13 mouse cellular contexts compared by ENCODE assay signal in the genomic region with DNA sequence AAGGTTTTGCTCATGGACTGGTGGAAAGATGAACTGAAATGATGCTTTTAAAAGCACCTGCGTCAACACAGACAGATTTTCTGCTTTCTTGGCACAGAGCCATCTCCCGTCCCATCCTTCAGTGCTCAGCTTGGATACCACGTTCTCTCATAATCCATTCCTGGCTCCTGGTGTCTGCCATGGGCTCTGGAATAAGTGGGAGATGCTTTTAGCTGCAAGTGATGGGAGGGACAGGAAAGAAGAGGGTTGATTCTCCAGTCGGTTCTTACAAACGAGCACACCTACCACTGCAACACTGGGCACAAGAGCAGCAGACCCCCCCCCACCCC. TPM values are rescaled to one million over a fixed set of nuclear protein-coding genes. Genes with fewer than 3 reads are reported as not detected.
A peak's percentile ranks its signal among the peaks of the same experiment; 100 is the strongest.
DNase-seq lines count a peak whose midpoint lies in the region; ATAC-seq lines count a peak whose summit lies in the region.
"Had no signal": no experiment of that assay in that cellular context is flagged by ENCODE, and none has a peak within 500 bp of the region (broad histone marks: within the 10 kb centered on the region; RNA-seq: fewer than 3 reads in every experiment).

No protein-coding gene starts in this region.

- WGBS in midbrain, embryonic 11.5 days, result 78% methylated on average over 5 of the region's 5 CpGs
- WGBS in midbrain, embryonic 13.5 days, result 60% methylated on average over 5 of the region's 5 CpGs
- WGBS in forebrain, embryonic 15.5 days, result 34% methylated on average over 5 of the region's 5 CpGs

- H3K27ac ChIP-seq in midbrain, embryonic 11.5 days (ENCODE audit: low read depth, low read length), result no peak overlapping the region
- no peak overlapping the region for H3K27ac ChIP-seq in midbrain, embryonic 13.5 days
- H3K27ac ChIP-seq in forebrain, embryonic 15.5 days (replicated peaks), result peak overlapping the region; percentile 64
- H3K27ac ChIP-seq: lung, embryonic 15.5 days; neural tube, embryonic 12.5 days had no signal

- peak; percentile 82 for ATAC-seq in frontal cortex, adult (ENCODE audit: low TSS enrichment)
- no peak for ATAC-seq in midbrain, embryonic 11.5 days (ENCODE audit: low FRiP score)
- ATAC-seq in midbrain, embryonic 13.5 days, result no peak
- ATAC-seq in forebrain, embryonic 15.5 days (replicated peaks), result no peak

- H3K4me3 ChIP-seq in midbrain, embryonic 11.5 days (ENCODE audit: low read depth, low read length), result no peak overlapping the region
- H3K4me3 ChIP-seq in midbrain, embryonic 13.5 days (replicated peaks), result no peak overlapping the region
- no peak overlapping the region for H3K4me3 ChIP-seq in forebrain, embryonic 15.5 days
- H3K4me3 ChIP-seq: limb, embryonic 13.5 days; lung, embryonic 15.5 days; megakaryocyte, embryonic 14.5 days; neural tube, embryonic 12.5 days had no signal

- DNase-seq in frontal cortex, postnatal 14 days (ENCODE audit: low spot score in 2 of 2), result no peak
- DNase-seq in midbrain, embryonic 11.5 days (ENCODE audit: low spot score, missing footprints), result peak; percentile 75
- DNase-seq in right cerebral cortex, postnatal 10 days (ENCODE audit: low spot score in 2 of 2), result peak; percentile 65 to 77
- no peak for DNase-seq in gastrocnemius, postnatal 14 days
- no peak for DNase-seq in gastrocnemius, adult 18-20 months (ENCODE audit: low spot score)

- intact Hi-C loops in gastrocnemius, postnatal 14 days (cut with DNase I; ENCODE audit: low total_unique reads), result no loop called here

- H3K9ac ChIP-seq in midbrain, embryonic 11.5 days (ENCODE audit: low read length), result no peak overlapping the region
- H3K9ac ChIP-seq in midbrain, embryonic 13.5 days (replicated peaks), result no peak overlapping the region
- H3K9ac ChIP-seq in forebrain, embryonic 15.5 days (replicated peaks), result no peak overlapping the region
- H3K9ac ChIP-seq: limb, embryonic 13.5 days; lung, embryonic 15.5 days; neural tube, embryonic 12.5 days had no signal

- no peak overlapping the region for H3K4me2 ChIP-seq in midbrain, embryonic 11.5 days
- H3K4me2 ChIP-seq in midbrain, embryonic 13.5 days (replicated peaks), result no peak overlapping the region
- H3K4me2 ChIP-seq in forebrain, embryonic 15.5 days (replicated peaks), result no peak overlapping the region
- H3K4me2 ChIP-seq: limb, embryonic 13.5 days; lung, embryonic 15.5 days; neural tube, embryonic 12.5 days had no signal

- H3K4me1 ChIP-seq in midbrain, embryonic 11.5 days (ENCODE audit: control insufficient read depth, insufficient read depth, low read length), result no peaks in the 10 kb centered on the region
- peaks cover 15% of the 10 kb centered on the region for H3K4me1 ChIP-seq in midbrain, embryonic 13.5 days (replicated peaks)
- H3K4me1 ChIP-seq in forebrain, embryonic 15.5 days, result peaks cover 16% of the 10 kb centered on the region
- H3K4me1 ChIP-seq: megakaryocyte, embryonic 14.5 days had no signal

- H3K9me3 ChIP-seq in midbrain, embryonic 11.5 days (ENCODE audit: control insufficient read depth, low read length), result no peaks in the 10 kb centered on the region
- no peaks in the 10 kb centered on the region for H3K9me3 ChIP-seq in midbrain, embryonic 13.5 days
- H3K9me3 ChIP-seq in forebrain, embryonic 15.5 days, result no peaks in the 10 kb centered on the region
- H3K9me3 ChIP-seq: lung, embryonic 15.5 days; megakaryocyte, embryonic 14.5 days; neural tube, embryonic 12.5 days had no signal

- H3K36me3 ChIP-seq in midbrain, embryonic 11.5 days (ENCODE audit: control insufficient read depth, insufficient read depth, low read length), result no peaks in the 10 kb centered on the region
- H3K36me3 ChIP-seq in midbrain, embryonic 13.5 days, result no peaks in the 10 kb centered on the region
- H3K36me3 ChIP-seq in forebrain, embryonic 15.5 days, result no peaks in the 10 kb centered on the region
- H3K36me3 ChIP-seq: G1E; limb, embryonic 13.5 days; lung, embryonic 15.5 days; neural tube, embryonic 12.5 days had no signal

- no peaks in the 10 kb centered on the region for H3K27me3 ChIP-seq in midbrain, embryonic 11.5 days (ENCODE audit: control insufficient read depth, insufficient read depth, low read length)
- H3K27me3 ChIP-seq in midbrain, embryonic 13.5 days, result no peaks in the 10 kb centered on the region
- no peaks in the 10 kb centered on the region for H3K27me3 ChIP-seq in forebrain, embryonic 15.5 days
- H3K27me3 ChIP-seq: limb, embryonic 13.5 days; lung, embryonic 15.5 days; megakaryocyte, embryonic 14.5 days; neural tube, embryonic 12.5 days had no signal

RNA-seq across cellular contexts. Expression of gene Cmpk2, which starts 56.7 kb away (rescaled TPM):
- polyA plus RNA-seq in midbrain, embryonic 11.5 days (2014; fragmentation: Nextera tagmentation; extraction: Ambion mirVana), result 7.6 and 7.8 TPM in 2 replicates
- polyA plus RNA-seq in midbrain, embryonic 13.5 days (2015; fragmentation: Nextera tagmentation; extraction: Ambion mirVana), result 7.6 and 8.5 TPM in 2 replicates
- 10.4 and 11.5 TPM in 2 replicates for polyA plus RNA-seq in forebrain, embryonic 15.5 days (2015; fragmentation: Nextera tagmentation; extraction: Ambion mirVana)
- total RNA-seq in gastrocnemius, postnatal 14 days (2021), result 1 to 10 TPM; 2.9 to 3.0 TPM
- 1 to 10 TPM in 1 of 2 experiments, under 1 TPM in 1; 0.98 to 2.2 TPM for total RNA-seq in gastrocnemius, adult 18-20 months (2021)
- polyA plus RNA-seq: G1E had no signal

Comparison
In these comparisons a context has a peak if more than half of its experiments do, and no peak if none do; other contexts are left out.
1. DNase-seq: peak in midbrain, embryonic 11.5 days (single experiment) and right cerebral cortex, postnatal 10 days (2 of 2); none in frontal cortex, postnatal 14 days (0 of 2), gastrocnemius, postnatal 14 days (single experiment) and gastrocnemius, adult 18-20 months (single experiment).